Mouse (Mus musculus): ENCODE data around the gene Ddb2.

GRCm38 (mm10) chr2:91257126-91257980, 20.6 kb upstream of the Ddb2 start:
- TF ChIP-seq CTCF (IDR thresholded peaks at IDR 0.05; ENCODE audit: control insufficient read depth, insufficient read depth, insufficient replicate concordance, low read depth, low read length) = no peak
- no peak for TF ChIP-seq POLR2A (IDR thresholded peaks at IDR 0.05; ENCODE audit: control insufficient read depth, low read depth, low read length)
